Mouse (Mus musculus) gastrocnemius, postnatal 36 days (tissue): Measurements from ENCODE around the gene Dgkg. TPM values are rescaled to one million over a fixed set of nuclear protein-coding genes. Genes with fewer than 3 reads are reported as not detected.

Experiments used
- DNase-seq, 2 experiments: peaks; one replicate each; pipeline ENCODE4 v3.0.0; 2022
- intact Hi-C: fragments of 180-260 bp; cut with DNase I; formaldehyde crosslinking; loops from one replicate; pipeline ENCODE4 v1.15.1; 2025
- total RNA-seq, 2 experiments: library from RNA; stranded (reverse); gene quantifications; 2 replicates each; pipeline ENCODE4 v1.2.3; 2021

Dgkg gene
- total RNA-seq, 2 experiments from 2014 or later: 0.54 TPM

GRCm38 (mm10) chr16:22549346-22549745, 107.7 kb downstream of the Dgkg start:
- no peak for DNase-seq
- intact Hi-C loops: loop anchor here (2.0 to 5.0 kb wide), 3 partner anchors 107 to 247 kb away; no protein-coding TSS in a partner anchor

- peak; percentile 71 for DNase-seq
- intact Hi-C loops: loop anchor here (2.0 to 5.0 kb wide), 3 partner anchors 106 to 246 kb away; no protein-coding TSS in a partner anchor
Measured at GRCm38 (mm10) chr16:22548167-22549080, 108.6 kb downstream of the Dgkg start.

DNA sequence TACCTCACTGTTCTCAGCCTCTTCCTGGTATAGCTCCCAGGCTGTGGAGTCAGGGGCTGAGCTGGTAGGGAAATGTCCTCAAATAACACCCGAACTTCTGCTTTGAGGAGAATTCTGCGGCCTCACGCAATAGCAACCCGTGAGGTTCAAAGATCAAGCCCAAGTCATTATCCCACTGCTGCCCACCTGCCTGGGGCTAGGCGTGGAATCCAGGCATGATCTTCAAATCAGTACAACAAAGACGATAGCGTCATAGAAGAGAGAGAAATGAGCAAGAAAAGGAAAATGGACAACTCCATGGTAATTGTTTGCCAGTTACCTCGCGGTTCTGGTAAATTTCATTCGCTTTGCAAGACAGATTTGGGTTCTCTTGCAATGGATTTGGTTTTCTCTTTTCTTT, 109.3 kb downstream of the Dgkg start:
- intact Hi-C loops: loop anchor here (2.0 to 5.0 kb wide), 3 partner anchors 105 to 245 kb away; no protein-coding TSS in a partner anchor
- no peak for DNase-seq

DNA sequence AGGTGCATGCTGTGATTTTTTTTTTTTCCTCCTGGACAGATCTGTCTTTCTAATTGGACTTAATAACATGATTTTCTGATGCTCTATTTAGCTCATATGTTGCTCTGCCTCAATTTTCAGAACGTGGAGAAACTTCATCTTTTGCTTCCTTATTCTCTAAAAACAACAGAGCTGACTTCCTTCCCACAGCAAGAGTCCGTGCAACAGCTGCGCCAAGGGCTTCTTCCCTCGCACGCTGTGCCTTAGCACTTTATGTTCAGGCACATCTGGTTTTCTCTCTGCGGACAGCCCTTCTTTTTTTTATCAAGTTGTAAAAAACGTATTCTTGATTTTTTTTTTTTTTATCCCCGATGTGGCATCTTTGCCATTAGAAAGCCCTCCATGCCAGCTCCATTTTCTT, 111.2 kb downstream of the Dgkg start:
- intact Hi-C loops: loop anchor here (5.0 kb wide), 1 partner anchor 103 kb away; no protein-coding TSS in a partner anchor
- DNase-seq: no peak

GRCm38 (mm10) chr16:22545016-22545561, 111.9 kb downstream of the Dgkg start:
- intact Hi-C loops: loop anchor here (5.0 kb wide), 1 partner anchor 103 kb away; no protein-coding TSS in a partner anchor
- DNase-seq: no peak

- peak; percentile 21 to 34 for DNase-seq
- intact Hi-C loops: no loop called here
Measured at GRCm38 (mm10) chr16:22542691-22543141, 114.3 kb downstream of the Dgkg start.

DNA sequence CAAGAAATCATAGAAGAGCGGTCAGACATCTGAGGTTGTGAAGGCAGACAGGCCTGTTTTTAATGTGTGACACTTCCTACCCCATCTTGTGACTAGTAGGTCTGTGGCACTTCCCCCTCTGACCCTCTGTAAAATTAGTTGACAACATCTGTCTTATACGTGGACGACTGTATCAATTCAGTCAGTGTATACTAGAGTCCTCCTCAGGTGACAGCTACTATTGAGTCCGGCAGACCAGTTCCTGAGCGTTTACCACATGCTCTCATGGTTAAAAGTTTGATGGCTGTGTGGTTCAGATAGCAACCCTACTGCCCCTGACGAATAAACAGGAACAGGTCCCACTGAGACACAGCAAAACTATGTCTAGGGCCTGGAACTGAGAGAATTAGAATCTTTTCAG, 117.7 kb downstream of the Dgkg start:
- DNase-seq: no peak
- intact Hi-C loops: no loop called here

GRCm38 (mm10) chr16:22536581-22537160, 120.3 kb downstream of the Dgkg start:
- intact Hi-C loops: no loop called here
- DNase-seq: no peak

DNA sequence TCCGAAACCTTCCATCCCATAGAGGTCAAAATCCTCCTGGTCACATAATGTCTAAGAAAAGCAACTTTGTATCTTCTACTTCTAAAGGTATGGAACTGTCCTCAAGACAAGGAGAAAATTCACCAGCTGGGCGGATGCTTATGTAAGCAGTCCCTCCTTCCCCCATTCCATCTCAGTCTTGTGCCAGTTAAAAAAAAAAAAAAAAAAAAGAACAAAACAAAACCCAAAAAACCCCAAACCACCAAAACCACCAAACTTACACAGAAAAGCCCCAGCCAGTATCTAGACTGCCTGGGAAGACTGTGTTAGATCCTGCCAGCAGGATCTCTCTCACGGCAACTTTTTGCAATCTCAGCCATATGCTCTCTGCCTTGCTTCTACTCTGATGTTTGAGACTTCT, 123.9 kb downstream of the Dgkg start:
- intact Hi-C loops: no loop called here
- DNase-seq: no peak

GRCm38 (mm10) chr16:22531834-22532233, 125.2 kb downstream of the Dgkg start:
- peak in 1 of 2 experiments; percentile 21 for DNase-seq
- intact Hi-C loops: no loop called here

DNA sequence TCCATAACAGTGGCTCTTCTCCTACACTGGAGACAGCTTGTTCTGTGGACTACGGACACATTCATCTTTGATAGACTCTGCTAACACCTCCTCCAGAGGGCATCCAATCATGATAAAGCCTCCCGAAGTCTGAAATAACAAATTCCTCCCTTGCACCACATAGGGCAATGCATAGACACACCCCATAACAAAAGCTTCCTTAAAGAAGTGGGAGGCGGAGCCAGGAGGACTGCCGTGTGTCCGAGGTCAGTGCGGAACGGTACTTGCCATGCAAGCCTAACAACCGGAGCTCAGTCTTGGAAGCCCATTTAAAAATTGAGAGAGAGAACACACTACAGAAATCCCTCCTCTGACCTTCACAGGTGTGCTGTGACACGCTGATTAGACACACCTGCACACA, 126.0 kb downstream of the Dgkg start:
- no peak for DNase-seq
- intact Hi-C loops: no loop called here

DNA sequence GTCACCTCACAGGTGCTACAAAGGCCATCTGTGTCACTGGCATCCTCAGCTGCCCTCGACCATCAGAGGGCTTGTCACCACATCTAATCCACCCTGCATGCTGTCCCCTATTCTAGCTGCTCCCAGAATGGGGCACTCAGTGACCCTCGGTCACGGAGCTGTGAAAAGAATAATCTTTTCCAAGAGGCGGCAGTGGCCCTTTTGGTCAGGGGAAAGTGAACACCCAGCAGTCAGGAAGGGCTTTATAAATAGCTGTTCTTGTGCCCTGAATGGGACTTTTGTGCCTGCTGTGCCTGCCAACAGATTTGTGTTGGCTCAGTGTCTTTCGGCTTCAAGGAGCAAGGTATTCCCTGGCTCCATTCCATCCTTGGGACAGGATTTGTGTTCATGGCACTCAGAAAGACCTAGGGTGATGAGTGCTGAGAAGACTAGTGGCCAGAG, 129.5 kb downstream of the Dgkg start:
- DNase-seq: no peak
- intact Hi-C loops: loop anchor here (5.0 kb wide), 1 partner anchor 85 kb away; no protein-coding TSS in a partner anchor

DNA sequence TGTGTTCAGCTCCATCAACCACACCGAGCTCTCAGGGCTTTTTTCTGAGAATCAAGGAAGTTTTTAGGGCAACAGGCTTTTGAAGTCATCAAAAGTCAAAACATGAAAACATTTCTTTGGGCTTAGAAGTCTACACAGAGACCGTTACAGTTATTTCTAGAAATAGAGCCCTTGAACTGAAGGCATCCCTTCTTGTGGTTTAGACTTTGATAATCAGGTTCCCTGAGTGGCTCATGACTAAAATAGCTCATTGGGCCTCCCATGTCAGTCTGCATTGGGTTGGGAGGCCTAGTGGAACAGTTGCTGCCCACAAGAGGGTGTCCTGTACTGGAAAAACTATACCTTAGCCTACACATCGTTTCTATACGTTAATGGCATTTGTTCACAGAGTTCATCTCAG, 130.6 kb downstream of the Dgkg start:
- no peak for DNase-seq
- intact Hi-C loops: loop anchor here (5.0 kb wide), 1 partner anchor 84 kb away; no protein-coding TSS in a partner anchor

DNA sequence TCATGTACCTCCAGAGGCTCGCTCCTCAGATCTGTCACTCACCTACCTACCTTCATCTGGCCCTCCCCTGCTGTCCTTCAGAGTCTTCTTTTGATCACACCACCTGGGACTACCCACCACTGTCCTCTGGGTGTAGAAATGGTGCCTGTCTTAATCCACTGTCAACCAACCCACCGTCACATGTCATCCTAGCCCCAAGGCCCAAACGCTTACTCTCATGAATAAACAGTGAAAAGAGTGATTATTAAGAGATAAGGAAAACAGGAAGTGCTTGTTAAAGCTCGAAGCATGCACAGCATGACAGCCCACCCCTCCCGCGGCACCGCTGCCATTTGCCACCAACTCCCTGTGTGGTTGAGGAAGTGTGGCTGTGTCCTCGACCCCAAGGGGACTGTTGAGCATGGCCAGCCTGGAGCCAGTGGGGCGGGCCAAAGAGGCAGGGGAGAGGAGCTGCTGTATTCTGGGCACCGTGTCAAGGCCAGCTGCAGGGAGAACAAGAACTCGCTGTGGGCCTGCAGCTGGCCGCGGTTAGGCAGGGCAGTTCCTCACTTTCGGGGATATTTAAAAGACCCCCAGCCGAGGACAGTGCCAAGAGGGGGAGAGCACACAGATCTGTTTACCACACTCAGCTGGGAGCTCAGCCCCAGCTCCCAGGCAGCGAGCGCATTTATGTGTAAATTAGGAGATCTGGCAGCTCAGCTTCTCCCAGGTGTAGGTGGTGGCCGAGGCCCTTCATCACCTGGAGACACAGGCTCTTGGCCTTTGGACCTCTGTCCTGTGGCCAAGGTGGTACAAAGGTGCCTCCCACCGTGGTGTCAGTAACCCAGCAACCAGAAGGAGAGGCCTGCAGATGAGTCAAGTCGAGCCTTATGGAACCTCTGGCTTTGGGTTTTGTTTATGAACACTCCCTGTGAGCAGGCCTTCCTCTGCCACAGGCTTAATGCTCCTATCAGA, 139.3 kb downstream of the Dgkg start:
- intact Hi-C loops: no loop called here
- DNase-seq: peak; percentile 29 to 63

- no peak for DNase-seq
- intact Hi-C loops: no loop called here
Measured at GRCm38 (mm10) chr16:22515476-22515875, 141.5 kb downstream of the Dgkg start.

GRCm38 (mm10) chr16:22510861-22511637, 146.0 kb downstream of the Dgkg start:
- intact Hi-C loops: no loop called here

GRCm38 (mm10) chr16:22508936-22509563, 148.0 kb downstream of the Dgkg start:
- DNase-seq: no peak
- intact Hi-C loops: no loop called here

More at GRCm38 (mm10) chr16:22510861-22511637, 146.0 kb downstream of the Dgkg start:
- DNase-seq: no peak

- no peak for DNase-seq
- intact Hi-C loops: no loop called here
Measured at GRCm38 (mm10) chr16:22505656-22506055, 151.4 kb downstream of the Dgkg start.
